12 mouse cellular contexts compared by ENCODE assay signal in the genomic region with DNA sequence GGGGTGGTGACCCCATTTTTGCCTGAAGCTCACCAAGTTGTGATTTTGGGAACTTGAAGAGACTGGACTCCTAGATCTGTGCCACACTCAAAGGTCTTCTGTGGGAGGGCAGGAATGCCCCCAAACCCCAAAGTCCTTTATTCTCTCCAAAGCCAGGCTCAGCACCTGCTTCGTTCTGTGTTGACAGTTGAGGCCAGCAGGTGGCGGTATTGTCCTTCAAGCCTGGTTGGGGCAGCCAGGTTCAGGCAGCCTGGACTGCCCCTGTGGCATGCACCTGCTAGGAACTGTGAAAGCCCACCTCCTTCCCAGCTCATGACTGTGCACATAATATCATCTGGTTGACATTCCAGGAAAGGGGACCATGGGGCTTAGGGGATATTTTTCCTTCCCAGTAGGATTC.
DNase-seq lines count a peak whose midpoint lies in the region; ATAC-seq and TF ChIP-seq lines count a peak whose summit lies in the region.
"Had no signal": no experiment of that assay in that cellular context is flagged by ENCODE, and none has a peak within 500 bp of the region (broad histone marks: within the 10 kb centered on the region; RNA-seq: fewer than 3 reads in every experiment).

No protein-coding gene starts in this region.

- peaks cover 39% of the 10 kb centered on the region for H3K9me3 ChIP-seq in hindbrain, embryonic 10.5 days
- peaks cover 10% of the 10 kb centered on the region; the same call in 1 of the 2 replicates for H3K9me3 ChIP-seq in hindbrain, embryonic 14.5 days (ENCODE audit: control insufficient read depth, low read length)
- no peaks in the 10 kb centered on the region; the same call in 1 of the 2 replicates for H3K9me3 ChIP-seq in neural tube, embryonic 15.5 days (replicated peaks)
- H3K9me3 ChIP-seq in stomach, postnatal 0 days (ENCODE audit: control insufficient read depth, low read length): peaks cover 4% of the 10 kb centered on the region; the same call in 1 of the 2 replicates
- H3K9me3 ChIP-seq: lung, embryonic 15.5 days had no signal

- no peak for ATAC-seq in hindbrain, embryonic 14.5 days (ENCODE audit: low FRiP score)
- no peak for ATAC-seq in neural tube, embryonic 15.5 days (ENCODE audit: low FRiP score)
- ATAC-seq in stomach, postnatal 0 days (ENCODE audit: low FRiP score, low TSS enrichment): no peak
- ATAC-seq in erythroblast, adult 5-6 weeks (replicated peaks; ENCODE audit: low FRiP score, poor library complexity, severe bottlenecking): no peak

- no peak overlapping the region for H3K4me3 ChIP-seq in hindbrain, embryonic 10.5 days
- no peak overlapping the region for H3K4me3 ChIP-seq in hindbrain, embryonic 14.5 days (replicated peaks; ENCODE audit: low read length)
- no peak overlapping the region for H3K4me3 ChIP-seq in neural tube, embryonic 15.5 days (replicated peaks)
- no peak overlapping the region for H3K4me3 ChIP-seq in stomach, postnatal 0 days (ENCODE audit: low read depth, low read length)
- H3K4me3 ChIP-seq: embryonic facial prominence, embryonic 12.5 days; lung, embryonic 15.5 days; neural tube, embryonic 13.5 days had no signal

- H3K4me2 ChIP-seq in hindbrain, embryonic 14.5 days (replicated peaks): no peak overlapping the region
- H3K4me2 ChIP-seq in neural tube, embryonic 15.5 days: no peak overlapping the region
- no peak overlapping the region for H3K4me2 ChIP-seq in stomach, postnatal 0 days (replicated peaks; ENCODE audit: low read depth)
- H3K4me2 ChIP-seq: embryonic facial prominence, embryonic 12.5 days; lung, embryonic 15.5 days; neural tube, embryonic 13.5 days had no signal

- no peak overlapping the region for H3K27ac ChIP-seq in hindbrain, embryonic 10.5 days
- H3K27ac ChIP-seq in hindbrain, embryonic 14.5 days: no peak overlapping the region
- H3K27ac ChIP-seq in neural tube, embryonic 15.5 days (replicated peaks): no peak overlapping the region
- no peak overlapping the region for H3K27ac ChIP-seq in stomach, postnatal 0 days (replicated peaks)
- H3K27ac ChIP-seq: embryonic facial prominence, embryonic 12.5 days; lung, embryonic 15.5 days; neural tube, embryonic 13.5 days had no signal

- no peak for TF ChIP-seq EP300 in stomach, postnatal 0 days (optimal IDR thresholded peaks at IDR 0.05)

- 33% methylated on average over 2 of the region's 2 CpGs for WGBS in hindbrain, embryonic 10.5 days
- WGBS in hindbrain, embryonic 14.5 days: 41% methylated on average over 2 of the region's 2 CpGs
- 42% methylated on average over 2 of the region's 2 CpGs for WGBS in neural tube, embryonic 15.5 days
- 48% methylated on average over 2 of the region's 2 CpGs for WGBS in stomach, postnatal 0 days

- TF ChIP-seq CTCF in stomach, postnatal 0 days (IDR thresholded peaks at IDR 0.05; ENCODE audit: low read depth): peak; percentile 56

- H3K4me1 ChIP-seq in hindbrain, embryonic 10.5 days (replicated peaks): no peaks in the 10 kb centered on the region
- H3K4me1 ChIP-seq in hindbrain, embryonic 14.5 days (replicated peaks; ENCODE audit: control insufficient read depth, insufficient read depth, low read length): no peaks in the 10 kb centered on the region
- H3K4me1 ChIP-seq in neural tube, embryonic 15.5 days: peaks cover 2% of the 10 kb centered on the region; the same call in 1 of the 2 replicates
- H3K4me1 ChIP-seq in stomach, postnatal 0 days (replicated peaks; ENCODE audit: control insufficient read depth, insufficient read depth): no peaks in the 10 kb centered on the region
- H3K4me1 ChIP-seq: embryonic facial prominence, embryonic 12.5 days; lung, embryonic 15.5 days; neural tube, embryonic 13.5 days had no signal

- no peak overlapping the region for H3K9ac ChIP-seq in hindbrain, embryonic 14.5 days
- no peak overlapping the region for H3K9ac ChIP-seq in neural tube, embryonic 15.5 days (replicated peaks)
- no peak overlapping the region for H3K9ac ChIP-seq in stomach, postnatal 0 days (ENCODE audit: low read length)
- H3K9ac ChIP-seq: embryonic facial prominence, embryonic 12.5 days; lung, embryonic 15.5 days; neural tube, embryonic 13.5 days had no signal

- H3K27me3 ChIP-seq in hindbrain, embryonic 10.5 days (ENCODE audit: insufficient read depth, poor library complexity, severe bottlenecking): no peaks in the 10 kb centered on the region
- H3K27me3 ChIP-seq in hindbrain, embryonic 14.5 days (ENCODE audit: control insufficient read depth, insufficient read depth, low read length): no peaks in the 10 kb centered on the region
- no peaks in the 10 kb centered on the region for H3K27me3 ChIP-seq in neural tube, embryonic 15.5 days (replicated peaks)
- H3K27me3 ChIP-seq in stomach, postnatal 0 days (ENCODE audit: control insufficient read depth, insufficient read depth, low read length): no peaks in the 10 kb centered on the region
- H3K27me3 ChIP-seq: embryonic facial prominence, embryonic 12.5 days; lung, embryonic 15.5 days; neural tube, embryonic 13.5 days had no signal

- no peaks in the 10 kb centered on the region for H3K36me3 ChIP-seq in hindbrain, embryonic 10.5 days
- H3K36me3 ChIP-seq in hindbrain, embryonic 14.5 days (replicated peaks; ENCODE audit: control insufficient read depth, insufficient read depth): no peaks in the 10 kb centered on the region
- no peaks in the 10 kb centered on the region for H3K36me3 ChIP-seq in neural tube, embryonic 15.5 days
- no peaks in the 10 kb centered on the region for H3K36me3 ChIP-seq in stomach, postnatal 0 days (ENCODE audit: control insufficient read depth, insufficient read depth, low read length)
- H3K36me3 ChIP-seq: embryonic facial prominence, embryonic 12.5 days; lung, embryonic 15.5 days; neural tube, embryonic 13.5 days had no signal

- DNase-seq in hindbrain, embryonic 10.5 days (ENCODE audit: low spot score): peak; percentile 19
- DNase-seq in hindbrain, embryonic 14.5 days (ENCODE audit: low spot score): no peak
- peak; percentile 20 for DNase-seq in neural tube, embryonic 10.5 days (ENCODE audit: extremely low spot score, low spot score)
- peak; percentile 31 for DNase-seq in embryo, embryonic 10.5 days (ENCODE audit: low spot score)
- no peak for DNase-seq in stomach, postnatal 0 days (ENCODE audit: low spot score)
- DNase-seq: heart, adult 11 months; thymus, postnatal 14 days had no signal

Comparison
In these comparisons a context has a peak if more than half of its experiments do, and no peak if none do; other contexts are left out.
1. DNase-seq: peak in hindbrain, embryonic 10.5 days (single experiment), neural tube, embryonic 10.5 days (single experiment) and embryo, embryonic 10.5 days (single experiment); none in hindbrain, embryonic 14.5 days (single experiment) and stomach, postnatal 0 days (single experiment).